Mouse (Mus musculus) lung, embryonic 14.5 days (tissue): ENCODE results near the gene Prcd. TPM values are rescaled to one million over a fixed set of nuclear protein-coding genes. Genes with fewer than 3 reads are reported as not detected.
"Not testable (repeated sequence)": the region's sequence is repeated elsewhere in the genome, so short reads cannot be mapped to it uniquely, and the experiment has no call there.

Experiments used
- ATAC-seq: fragments of 200-750 bp; cut with Nextera tagmentation; 2 replicates; pipeline ENCODE4 v1.8.0; 2017; ENCODE audit warnings: mild to moderate bottlenecking, moderate TSS enrichment, moderate library complexity; ENCODE audit not compliant: insufficient read depth
- DNase-seq: peaks from one replicate; pipeline ENCODE4 v3.0.0-alpha.2; 2015
- H3K27ac ChIP-seq: fragments of 300-500 bp; sonication (generic); 2 replicates; pipeline ENCODE4 v1.5.1; 2014; ENCODE audit warnings: low read depth, mild to moderate bottlenecking, moderate library complexity
- H3K27me3 ChIP-seq: fragments of 300-500 bp; sonication (generic); 2 replicates; pipeline ENCODE4 v1.6.1; 2014; ENCODE audit warnings: low read length, control low read depth; ENCODE audit not compliant: insufficient read depth
- H3K36me3 ChIP-seq: fragments of 300-500 bp; sonication (generic); 2 replicates; pipeline ENCODE4 v1.6.1; 2014; ENCODE audit warnings: control low read depth; ENCODE audit not compliant: insufficient read depth
- H3K4me1 ChIP-seq: fragments of 300-500 bp; sonication (generic); 2 replicates; pipeline ENCODE4 v1.6.1; 2014; ENCODE audit warnings: antibody characterized with exemption, control low read depth; ENCODE audit not compliant: insufficient read depth
- H3K4me2 ChIP-seq: fragments of 300-500 bp; sonication (generic); 2 replicates; pipeline ENCODE4 v1.6.1; 2014; ENCODE audit warnings: mild to moderate bottlenecking
- H3K4me3 ChIP-seq: fragments of 300-500 bp; sonication (generic); 2 replicates; pipeline ENCODE4 v1.5.1; 2014; ENCODE audit warnings: low read depth, low read length
- H3K9ac ChIP-seq: fragments of 300-500 bp; sonication (generic); 2 replicates; pipeline ENCODE4 v1.6.1; 2014
- H3K9me3 ChIP-seq: fragments of 300-500 bp; sonication (generic); 2 replicates; pipeline ENCODE4 v1.6.1; 2016; ENCODE audit warnings: low read depth, low read length, control low read depth
- CTCF ChIP-seq: IDR thresholded peaks from 2 replicates; pipeline ENCODE4 v1.5.1; 2016; ENCODE audit warnings: antibody characterized with exemption, low read depth
- WGBS: fragments of 180-500 bp; shearing (Covaris S2); extraction: QIAGEN DNeasy Blood & Tissue Kit; methylation state at CpG from one replicate; pipeline ENCODE4 v1.1.7; 2014; 5-methylcytosine and 5-hydroxymethylcytosine counted together
- polyA plus RNA-seq: library from polyadenylated mRNA; unstranded; fragments of >200 nt; fragmentation: Nextera tagmentation; extraction: Ambion mirVana; gene quantifications from 2 replicates; pipeline ENCODE4 v1.2.1, GENCODE M21; 2014

Gene Prcd
- polyA plus RNA-seq, 1 experiment from 2014 or later = 1.6 TPM

- Histone ChIP-seq H3K9me3 (no peaks in the 10 kb centered on the region), H3K36me3 (no peaks in the 10 kb centered on the region), H3K4me1 (peaks cover 33% of the 10 kb centered on the region; the same call in 1 of the 2 replicates), H3K27ac (no peak overlapping the region), H3K4me3 (no peak overlapping the region), H3K27me3 (peaks cover 5% of the 10 kb centered on the region; the same call in 1 of the 2 replicates), H3K4me2 (no peak overlapping the region), H3K9ac (no peak overlapping the region)
- WGBS = 35% methylated on average over 8 of the region's 8 CpGs
- TF ChIP-seq CTCF = no peak
- no peak for ATAC-seq
- peak; percentile 30 for DNase-seq
Measured at GRCm38 (mm10) chr11:116661948-116662377, 8.6 kb downstream of the Prcd start.

- peaks cover 24% of the 10 kb centered on the region; the same call in 1 of the 2 replicates for H3K4me1 ChIP-seq
- TF ChIP-seq CTCF = no peak
- H3K9ac ChIP-seq = no peak overlapping the region
- ATAC-seq = no peak
- no peak overlapping the region for H3K4me2 ChIP-seq
- 44% methylated on average over 10 of the region's 10 CpGs for WGBS
- no peak overlapping the region for H3K27ac ChIP-seq
- no peaks in the 10 kb centered on the region for H3K9me3 ChIP-seq
- DNase-seq = no peak
- no peaks in the 10 kb centered on the region for H3K36me3 ChIP-seq
- H3K4me3 ChIP-seq = no peak overlapping the region
- peaks cover 5% of the 10 kb centered on the region; the same call in 1 of the 2 replicates for H3K27me3 ChIP-seq
Measured at GRCm38 (mm10) chr11:116665289-116665688, 12.0 kb downstream of the Prcd start.

GRCm38 (mm10) chr11:116666566-116666965 is 13.2 kb downstream of the Prcd start:
- Histone ChIP-seq H3K27ac (no peak overlapping the region), H3K36me3 (no peaks in the 10 kb centered on the region), H3K27me3 (peaks cover 5% of the 10 kb centered on the region; the same call in 1 of the 2 replicates), H3K4me1 (peaks cover 20% of the 10 kb centered on the region; the same call in 1 of the 2 replicates), H3K9me3 (no peaks in the 10 kb centered on the region), H3K9ac (no peak overlapping the region), H3K4me2 (no peak overlapping the region), H3K4me3 (no peak overlapping the region)
- WGBS = 34% methylated on average over 9 of the region's 9 CpGs
- DNase-seq = peak; percentile 56
- TF ChIP-seq CTCF = no peak
- no peak for ATAC-seq

- 84% methylated on average over 3 of the region's 5 CpGs for WGBS
- not testable (repeated sequence) for H3K9me3 ChIP-seq, ATAC-seq, H3K36me3 ChIP-seq, H3K9ac ChIP-seq, H3K27ac ChIP-seq, H3K4me2 ChIP-seq, DNase-seq, H3K4me3 ChIP-seq, H3K27me3 ChIP-seq
- peaks cover 15% of the 10 kb centered on the region; the same call in 1 of the 2 replicates for H3K4me1 ChIP-seq
Measured at GRCm38 (mm10) chr11:116667012-116667411, 13.7 kb downstream of the Prcd start.

GRCm38 (mm10) chr11:116667930-116668329 is 14.6 kb downstream of the Prcd start:
- H3K4me3 ChIP-seq = no peak overlapping the region
- 58% methylated on average over 8 of the region's 8 CpGs for WGBS
- no peak overlapping the region for H3K27ac ChIP-seq
- no peak overlapping the region for H3K4me2 ChIP-seq
- H3K4me1 ChIP-seq = peaks cover 13% of the 10 kb centered on the region; the same call in 1 of the 2 replicates
- H3K36me3 ChIP-seq = peaks cover 5% of the 10 kb centered on the region
- ATAC-seq (no peak), DNase-seq (peak; percentile 24)
- no peak for TF ChIP-seq CTCF
- no peaks in the 10 kb centered on the region for H3K27me3 ChIP-seq
- H3K9me3 ChIP-seq = no peaks in the 10 kb centered on the region
- no peak overlapping the region for H3K9ac ChIP-seq

- no peak for TF ChIP-seq CTCF
- peaks cover 11% of the 10 kb centered on the region; the same call in 1 of the 2 replicates for H3K4me1 ChIP-seq
- H3K4me2 ChIP-seq = no peak overlapping the region
- 61% methylated on average over 10 of the region's 10 CpGs for WGBS
- 0 out of 2 replicates have a peak overlapping the region, but pooled peaks have one; percentile 42 for H3K27ac ChIP-seq
- ATAC-seq = no peak
- no peaks in the 10 kb centered on the region for H3K9me3 ChIP-seq
- peaks cover 9% of the 10 kb centered on the region for H3K36me3 ChIP-seq
- DNase-seq = peak; percentile 24
- no peak overlapping the region for H3K4me3 ChIP-seq
- H3K27me3 ChIP-seq = no peaks in the 10 kb centered on the region
- H3K9ac ChIP-seq = no peak overlapping the region
Measured at GRCm38 (mm10) chr11:116668381-116668825, 15.1 kb downstream of the Prcd start.

GRCm38 (mm10) chr11:116668839-116669238 is 15.5 kb downstream of the Prcd start:
- Histone ChIP-seq H3K4me3 (no peak overlapping the region), H3K4me1 (peaks cover 10% of the 10 kb centered on the region; the same call in 1 of the 2 replicates), H3K27me3 (no peaks in the 10 kb centered on the region), H3K9ac (no peak overlapping the region), H3K36me3 (peaks cover 14% of the 10 kb centered on the region), H3K4me2 (no peak overlapping the region), H3K27ac (no peak overlapping the region), H3K9me3 (no peaks in the 10 kb centered on the region)
- peak; percentile 38 for TF ChIP-seq CTCF
- DNase-seq = peak; percentile 59
- 33% methylated on average over 7 of the region's 7 CpGs for WGBS
- ATAC-seq = no peak
